Mouse (Mus musculus) lung, adult 2 months (tissue): ENCODE measurements around the gene Pkp2.
"Not testable (repeated sequence)": the region's sequence is repeated elsewhere in the genome, so short reads cannot be mapped to it uniquely, and the experiment has no call there.

Experiments
- CTCF ChIP-seq: fragments of 200-500 bp; IDR thresholded peaks from 2 replicates; pipeline ENCODE4 v1.5.1; 2011; ENCODE audit warnings: mild to moderate bottlenecking, low read length, control low read depth; ENCODE audit not compliant: insufficient read depth
- POLR2A ChIP-seq: fragments of 200-500 bp; IDR thresholded peaks from 2 replicates; pipeline ENCODE4 v1.6.1; 2011; ENCODE audit warnings: low read depth, mild to moderate bottlenecking, control low read depth, low read length, borderline replicate concordance; ENCODE audit errors: extremely low read depth

GRCm38 (mm10) chr16:16201991-16202390 lies 11.1 kb upstream of the Pkp2 start:
- peak; percentile 79 for TF ChIP-seq CTCF
- TF ChIP-seq POLR2A = not testable (repeated sequence)
